Mouse (Mus musculus): ENCODE measurements around the gene Bcat1.
A peak's percentile ranks its signal among the peaks of the same experiment; 100 is the strongest.

Gene Bcat1

DNA sequence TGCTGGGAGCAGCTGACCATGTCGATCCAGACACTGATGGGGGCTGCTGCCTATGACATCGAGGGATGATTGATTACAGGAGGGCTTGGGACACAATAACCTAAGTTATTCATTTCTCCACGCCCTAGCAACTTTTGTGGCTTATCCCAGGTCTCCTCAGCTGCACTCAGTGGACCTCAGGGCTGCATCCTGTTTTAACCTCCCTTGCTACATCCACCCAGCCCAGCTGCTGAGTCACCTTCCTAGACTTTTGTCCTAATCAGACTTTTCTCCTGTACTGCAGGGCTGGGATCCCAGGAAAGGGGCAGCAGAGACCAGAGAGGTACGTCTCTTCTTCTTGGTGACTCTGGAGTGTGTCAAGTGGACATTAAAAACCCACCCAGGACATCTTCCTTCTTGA lies 19.9 kb downstream of the Bcat1 start:
- ATAC-seq (ENCODE audit: low TSS enrichment), result no peak

DNA sequence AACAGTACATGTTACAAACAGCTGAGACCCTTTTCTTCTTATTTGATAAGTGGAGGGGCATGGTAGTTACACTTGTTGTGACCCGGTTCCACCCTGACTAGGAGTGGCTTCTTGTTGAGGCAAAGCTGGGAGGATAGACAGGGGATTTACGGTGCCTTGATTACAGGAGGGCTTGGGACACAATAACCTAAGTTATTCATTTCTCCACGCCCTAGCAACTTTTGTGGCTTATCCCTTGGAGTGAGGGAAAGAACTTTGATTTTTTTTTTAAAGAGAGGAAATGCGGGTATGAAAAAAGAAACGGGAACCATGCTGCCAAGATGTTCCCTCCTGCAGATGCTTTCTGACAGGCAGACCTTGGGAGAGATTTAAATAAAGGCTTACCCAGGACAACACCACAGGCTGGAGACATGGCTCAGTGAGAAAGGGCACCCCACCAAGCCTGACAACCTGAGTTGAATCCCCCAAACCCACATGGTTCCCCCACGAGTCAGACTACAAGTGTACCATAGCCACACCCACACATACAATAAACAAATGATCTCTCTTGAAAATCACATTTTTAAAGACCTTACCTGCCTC lies 20.6 kb downstream of the Bcat1 start:
- no peak for ATAC-seq (ENCODE audit: low TSS enrichment)

DNA sequence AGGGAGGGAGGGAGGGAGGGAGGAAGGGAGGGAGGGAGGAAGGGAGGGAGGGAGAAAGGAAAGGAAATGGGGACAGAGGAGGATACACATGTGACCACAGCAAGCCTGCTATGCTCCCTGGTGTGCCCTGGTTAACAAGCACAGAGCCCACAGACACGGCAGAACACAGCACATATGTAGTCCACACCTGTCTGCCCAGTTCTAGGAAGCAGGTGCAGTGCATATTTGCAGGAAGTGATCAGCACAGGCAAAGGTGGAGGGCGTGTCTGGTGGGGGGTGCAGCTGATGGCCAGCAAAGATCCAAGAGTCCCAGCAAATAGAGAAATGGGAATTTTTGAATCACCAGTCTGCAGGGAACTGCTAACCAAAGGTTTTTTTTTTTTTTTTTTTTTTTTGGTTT lies 23.3 kb downstream of the Bcat1 start:
- no peak for ATAC-seq (ENCODE audit: low TSS enrichment)

DNA sequence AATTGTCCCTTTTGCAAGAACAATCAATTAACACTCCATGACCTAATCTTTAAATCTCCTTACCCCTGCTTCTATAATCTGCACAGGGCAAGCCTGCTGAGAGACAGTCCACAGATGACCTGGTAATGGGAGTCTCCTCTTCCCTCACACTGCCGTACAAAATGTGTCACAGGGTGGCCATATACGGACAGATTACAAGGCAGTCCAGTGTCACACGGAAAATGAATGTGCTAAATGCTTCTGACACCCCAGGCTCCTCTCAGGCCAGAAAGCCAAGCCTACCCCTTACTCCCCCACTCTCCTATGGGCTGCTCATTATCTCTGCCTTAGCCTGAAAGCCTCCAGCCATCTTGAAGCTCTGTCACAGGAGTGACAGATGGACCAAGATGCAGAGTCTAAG lies 25.1 kb downstream of the Bcat1 start:
- ATAC-seq (ENCODE audit: low TSS enrichment), result no peak

DNA sequence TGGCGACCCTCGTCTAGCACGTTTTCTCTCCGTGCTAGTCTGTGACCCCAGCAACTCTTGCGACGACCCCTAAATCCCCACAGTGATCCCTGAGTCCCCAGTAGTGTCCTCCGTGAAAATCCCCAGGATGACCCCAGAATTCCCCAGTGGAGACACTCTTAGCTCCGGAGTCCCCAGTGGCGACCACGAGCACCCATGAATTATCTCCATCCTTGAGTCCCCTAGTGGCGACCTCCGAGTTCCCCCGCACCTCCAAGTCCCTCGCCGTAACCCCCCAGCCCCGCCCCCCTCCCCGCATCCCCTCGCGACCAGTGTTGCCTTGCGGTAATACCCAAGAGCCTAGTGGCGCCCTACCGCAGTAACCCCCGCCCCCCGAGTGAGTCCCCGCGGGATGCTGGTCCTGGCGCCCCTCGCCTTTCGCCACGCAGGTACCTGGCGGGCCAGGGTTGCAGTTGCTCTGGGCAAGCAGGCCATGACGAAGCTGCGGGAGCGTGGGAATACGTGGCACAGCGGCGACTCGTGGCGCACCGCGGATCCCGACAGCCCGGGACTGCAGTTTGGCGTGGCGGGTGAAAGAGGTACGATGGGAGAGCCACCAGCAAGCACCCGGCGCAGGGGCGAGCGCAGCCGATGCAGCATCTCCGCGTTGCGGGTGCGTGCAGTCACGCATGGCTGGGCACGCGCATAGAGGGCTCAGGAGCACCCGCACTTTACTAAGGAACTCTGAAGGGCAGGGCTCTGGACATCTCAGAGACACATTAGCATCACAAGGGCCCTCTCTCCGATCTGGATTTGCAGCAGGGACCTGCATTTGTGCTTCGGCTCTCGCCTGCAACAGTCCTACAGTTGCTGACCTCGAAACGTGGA lies 27.6 kb downstream of the Bcat1 start:
- peak; percentile 67 for ATAC-seq (ENCODE audit: low TSS enrichment)

DNA sequence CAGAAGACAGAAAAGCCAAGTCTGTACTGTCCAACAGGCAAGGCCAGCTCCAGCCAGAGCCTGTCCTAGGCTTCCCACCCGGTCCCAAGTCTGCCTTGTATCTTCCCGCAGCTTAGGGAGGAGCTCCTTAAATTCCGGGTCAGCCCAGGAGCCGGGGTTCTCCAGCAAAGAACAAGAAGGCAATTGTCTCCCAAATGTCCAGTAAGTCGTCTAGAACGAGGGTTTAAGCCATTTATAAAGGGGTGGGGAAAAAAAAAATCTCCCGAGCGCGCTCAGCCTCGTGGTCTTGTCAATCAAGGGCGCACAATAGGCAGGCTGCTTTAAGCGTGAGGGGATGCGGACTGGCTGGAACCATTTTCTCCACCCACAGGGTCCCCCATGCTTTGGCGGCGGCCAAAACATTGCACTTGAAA lies 28.5 kb downstream of the Bcat1 start:
- peak; percentile 60 for ATAC-seq (ENCODE audit: low TSS enrichment)

DNA sequence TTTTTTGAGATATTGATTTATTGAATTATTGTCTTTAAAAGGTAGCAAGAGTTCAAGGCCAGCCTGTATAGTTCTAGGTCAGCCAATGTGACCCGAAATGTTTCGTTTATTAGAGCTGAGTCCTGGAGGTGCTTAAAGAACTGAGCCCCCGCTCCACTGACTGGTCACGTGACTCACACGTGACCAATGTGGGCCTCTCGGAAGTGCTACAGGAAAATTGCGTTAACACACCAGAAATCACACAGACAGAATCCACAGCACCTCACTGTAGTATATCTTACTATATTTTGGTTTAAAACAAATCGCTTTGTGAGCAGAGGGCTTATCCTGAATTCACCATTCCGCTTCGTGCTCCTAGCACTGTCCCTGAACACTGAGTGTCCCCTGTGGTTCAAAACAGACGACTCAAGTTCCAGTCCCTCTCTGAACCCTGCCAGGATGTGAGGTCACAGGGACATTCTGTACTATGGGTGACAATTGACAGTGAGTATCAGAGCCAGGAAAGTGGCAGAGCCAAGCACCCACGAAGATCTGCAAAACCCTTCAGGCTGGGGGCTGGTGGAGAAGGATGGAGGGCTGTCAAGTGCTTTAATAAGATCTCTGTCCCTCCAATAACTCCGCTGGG lies 29.6 kb downstream of the Bcat1 start:
- ATAC-seq (ENCODE audit: low TSS enrichment), result peak; percentile 17; the same call in 1 of the 2 replicates

DNA sequence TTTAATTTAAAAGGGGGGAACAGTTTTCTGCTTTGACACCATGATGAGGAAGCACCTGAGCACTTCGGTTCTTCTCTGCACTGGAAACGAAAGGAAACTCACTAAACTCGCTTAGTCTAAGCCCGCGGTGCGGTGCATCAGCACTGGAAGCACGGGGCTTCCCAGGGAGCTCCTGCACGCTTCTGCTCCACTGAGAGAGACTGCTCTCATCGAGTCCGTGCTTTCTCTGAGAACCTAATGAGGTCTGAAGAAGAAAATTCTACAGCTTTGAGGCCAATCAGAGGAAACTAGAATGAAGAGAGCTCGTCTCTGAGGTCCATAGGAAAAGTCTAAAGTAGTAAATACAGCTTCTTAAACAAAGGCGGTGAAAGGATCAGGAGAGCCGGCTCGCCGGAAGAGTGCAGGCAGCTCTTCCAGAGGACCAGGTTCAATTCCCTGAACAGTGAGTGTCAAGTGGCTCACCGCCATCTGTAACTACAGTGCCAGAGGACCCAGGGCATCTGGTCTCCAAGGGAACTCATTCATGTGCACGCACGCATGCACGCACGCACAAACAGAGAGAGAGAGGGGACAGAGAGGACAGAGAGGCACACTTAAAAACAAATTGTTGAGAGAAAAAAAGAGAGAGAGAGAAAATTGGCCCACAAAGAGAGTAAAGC lies 30.9 kb downstream of the Bcat1 start:
- ATAC-seq (ENCODE audit: low TSS enrichment), result no peak

DNA sequence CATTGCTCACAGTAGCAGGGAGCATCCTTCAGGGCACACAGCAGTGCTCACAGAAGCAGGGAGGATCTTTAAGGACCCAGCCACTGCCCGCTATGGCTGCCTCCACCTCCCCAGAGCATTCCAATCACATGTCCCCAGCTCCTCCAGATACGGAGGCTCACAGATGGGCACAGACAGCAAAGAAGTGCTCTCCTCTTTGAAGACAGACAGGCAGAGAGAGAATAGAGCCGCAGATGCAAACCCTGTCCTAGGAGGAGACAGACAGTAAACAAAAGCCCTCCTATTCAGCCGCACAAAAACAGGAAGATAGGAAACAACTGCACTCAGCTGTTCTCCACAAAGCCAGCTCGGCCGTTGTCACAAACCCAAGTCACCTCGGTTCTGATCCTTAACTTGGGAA lies 35.3 kb downstream of the Bcat1 start:
- 0 out of 2 replicates have a peak, but pooled peaks have one; percentile 22 for ATAC-seq (ENCODE audit: low TSS enrichment)

DNA sequence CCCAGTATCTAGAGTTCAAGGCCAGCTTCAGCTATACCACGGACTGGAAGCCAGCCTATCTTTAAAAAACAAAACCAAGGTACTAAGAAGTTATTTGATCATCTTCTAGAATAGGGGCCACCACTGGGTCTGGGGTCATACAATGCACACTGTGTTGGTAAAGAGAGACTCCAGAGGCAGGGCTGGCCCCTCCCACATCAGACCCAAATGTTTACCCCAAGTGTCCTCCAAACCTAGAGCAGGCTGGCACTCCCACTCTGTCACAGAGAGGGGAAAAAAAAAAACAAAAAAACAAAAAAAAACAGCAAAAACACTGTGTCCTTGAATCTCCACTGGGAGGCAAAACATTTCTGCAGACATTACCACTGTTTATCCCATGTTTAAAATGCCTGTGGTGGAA lies 38.4 kb downstream of the Bcat1 start:
- ATAC-seq (ENCODE audit: low TSS enrichment), result no peak

DNA sequence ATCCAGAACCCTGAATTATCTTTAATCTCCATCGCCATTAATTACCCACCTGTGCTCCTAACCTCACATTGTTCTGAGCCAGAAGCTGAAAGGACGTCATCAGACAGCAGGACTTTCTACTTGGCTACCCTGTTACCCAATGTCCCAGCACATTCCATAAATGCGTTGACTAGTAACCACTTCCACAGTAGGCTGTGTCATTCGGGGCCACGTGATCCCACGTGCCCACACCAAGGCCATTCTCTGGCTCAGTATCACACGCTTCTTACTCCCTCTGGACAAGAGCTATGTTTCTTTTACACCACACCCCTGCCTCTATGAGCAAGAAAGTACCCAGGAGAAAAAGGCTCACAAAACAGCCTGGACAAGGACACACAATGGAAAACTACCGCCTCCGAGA lies 40.6 kb downstream of the Bcat1 start:
- ATAC-seq (ENCODE audit: low TSS enrichment), result no peak

DNA sequence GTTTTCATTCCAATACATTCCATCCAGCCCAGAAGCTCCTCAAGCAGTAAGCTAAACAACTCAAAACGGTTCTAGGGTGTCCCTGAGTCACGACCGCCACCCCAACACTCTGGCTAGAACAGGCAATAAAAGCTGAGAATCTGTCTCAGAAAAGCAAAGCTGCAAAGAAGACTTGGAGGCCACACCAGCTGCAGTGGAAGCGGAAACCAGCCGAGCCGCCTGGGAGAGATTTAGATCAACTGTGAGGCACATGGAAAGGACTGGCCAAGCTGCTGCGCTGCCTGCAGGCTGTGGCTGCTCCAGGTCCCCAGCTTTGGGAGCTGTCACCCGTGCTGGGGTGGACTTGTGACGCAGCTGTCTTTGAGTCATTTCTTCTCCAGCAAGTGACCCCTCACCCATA lies 45.4 kb downstream of the Bcat1 start:
- ATAC-seq (ENCODE audit: low TSS enrichment), result peak; percentile 88

DNA sequence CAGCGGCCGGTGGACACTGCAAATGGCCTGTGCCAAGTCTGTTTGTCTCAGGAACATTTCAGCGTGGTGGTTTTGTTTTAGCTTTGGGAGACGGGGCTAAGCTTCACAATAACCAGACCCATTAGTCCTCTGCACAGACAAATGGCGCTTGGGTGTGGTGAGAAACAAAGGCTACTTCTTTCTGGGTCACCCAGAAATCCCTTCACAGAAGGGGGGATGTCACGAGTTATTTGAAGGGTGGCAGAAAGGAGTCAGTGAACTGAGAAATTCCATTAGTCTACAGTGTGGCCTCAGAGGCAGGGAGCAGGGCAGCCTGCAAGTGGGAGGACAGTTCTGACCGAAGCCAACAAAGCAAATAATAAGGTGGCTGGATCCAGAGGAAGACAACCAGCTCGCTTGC lies 52.0 kb downstream of the Bcat1 start:
- ATAC-seq (ENCODE audit: low TSS enrichment), result no peak

DNA sequence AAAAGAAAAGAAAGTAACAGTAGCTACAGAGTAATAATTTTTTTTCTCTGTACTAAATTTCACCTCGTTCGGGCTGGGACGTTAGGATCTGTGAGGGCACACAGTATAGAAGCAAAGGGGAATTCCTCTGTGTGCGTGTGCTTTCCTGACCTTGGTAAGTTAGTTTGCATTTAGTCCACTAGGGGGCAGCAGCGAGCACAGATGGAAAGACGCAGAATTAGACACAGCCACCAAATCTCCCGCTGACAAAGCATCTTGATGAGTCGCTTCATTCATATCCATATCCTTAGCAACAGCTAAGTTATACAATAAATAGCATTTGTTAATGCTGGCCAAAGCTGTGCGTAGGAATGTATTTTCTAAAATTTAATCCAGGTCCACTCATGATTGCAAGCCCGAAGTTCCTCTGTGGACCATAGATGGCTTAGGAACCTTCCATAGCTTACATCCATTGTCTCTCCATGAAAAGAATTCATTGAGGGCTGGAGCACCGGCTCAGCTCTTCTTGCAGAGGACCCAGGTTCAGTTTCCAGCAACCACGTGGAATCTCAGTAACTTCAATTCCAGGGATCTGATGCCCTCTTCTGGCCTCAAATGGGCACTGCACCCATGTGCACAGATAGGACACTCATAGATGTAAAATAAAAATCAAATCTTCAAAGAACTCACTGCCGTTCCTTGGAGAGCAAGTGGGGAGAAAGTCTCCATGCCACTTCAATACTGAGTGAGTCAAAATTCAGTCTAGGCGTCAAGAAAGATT lies 52.8 kb downstream of the Bcat1 start:
- peak; percentile 47 for ATAC-seq (ENCODE audit: low TSS enrichment)

DNA sequence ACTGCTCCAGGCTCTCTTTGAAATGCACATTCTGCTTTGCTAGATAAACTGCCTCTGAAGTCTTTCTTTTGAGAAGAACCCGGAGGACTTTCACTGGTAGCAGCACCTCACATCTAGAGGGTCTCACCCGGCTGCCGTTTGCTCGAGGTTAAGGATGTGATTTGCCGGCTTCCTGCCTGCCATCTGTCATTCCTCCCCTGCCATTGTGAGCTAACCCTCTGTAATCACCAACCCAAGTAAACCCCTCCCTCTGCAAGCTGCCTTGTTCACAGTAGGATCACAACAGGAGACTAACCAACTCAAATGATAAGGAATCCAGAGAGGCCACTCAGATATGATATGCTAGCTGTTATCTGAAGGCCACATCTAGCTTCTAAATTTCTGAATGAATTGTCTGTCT lies 53.6 kb downstream of the Bcat1 start:
- ATAC-seq (ENCODE audit: low TSS enrichment), result no peak

DNA sequence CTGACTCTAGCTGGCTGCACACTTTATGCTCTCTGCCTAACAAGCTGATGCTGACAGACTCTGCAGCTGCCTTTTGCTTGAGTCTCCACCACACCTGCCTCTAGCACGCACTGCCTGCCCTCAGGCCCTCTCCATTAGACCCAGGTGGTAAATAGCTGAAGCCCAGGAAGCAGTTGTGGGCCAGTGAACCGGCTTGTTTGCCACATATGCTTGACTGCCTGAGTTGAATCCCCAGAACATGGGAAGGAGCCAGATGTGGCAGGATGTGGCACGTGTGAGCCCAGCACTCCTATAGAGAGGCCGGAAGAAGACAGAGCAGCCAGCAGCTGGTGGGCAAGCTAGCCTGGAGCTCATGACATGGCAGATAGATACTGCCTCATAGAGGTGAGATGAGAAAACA lies 55.4 kb downstream of the Bcat1 start:
- no peak for ATAC-seq (ENCODE audit: low TSS enrichment)

DNA sequence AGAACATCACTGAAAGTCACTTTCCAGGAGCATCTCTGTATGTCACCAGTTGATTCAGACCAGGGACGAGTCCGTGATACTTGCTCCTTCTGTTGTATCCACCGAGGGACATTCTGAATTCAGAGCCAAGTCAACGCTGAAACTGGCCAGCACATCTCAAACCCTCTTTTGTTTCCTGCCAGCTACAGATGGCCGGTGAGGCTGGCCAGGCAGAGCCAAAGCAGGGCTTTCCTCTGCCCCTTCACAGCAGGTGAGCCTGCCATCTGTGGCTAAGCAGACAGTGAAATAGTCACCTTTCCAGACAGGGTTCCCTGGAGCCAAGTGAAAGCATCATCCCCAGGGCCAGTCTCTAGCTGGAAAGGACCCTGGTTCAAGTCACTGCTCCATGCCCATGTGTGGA lies 57.7 kb downstream of the Bcat1 start:
- ATAC-seq (ENCODE audit: low TSS enrichment), result no peak

DNA sequence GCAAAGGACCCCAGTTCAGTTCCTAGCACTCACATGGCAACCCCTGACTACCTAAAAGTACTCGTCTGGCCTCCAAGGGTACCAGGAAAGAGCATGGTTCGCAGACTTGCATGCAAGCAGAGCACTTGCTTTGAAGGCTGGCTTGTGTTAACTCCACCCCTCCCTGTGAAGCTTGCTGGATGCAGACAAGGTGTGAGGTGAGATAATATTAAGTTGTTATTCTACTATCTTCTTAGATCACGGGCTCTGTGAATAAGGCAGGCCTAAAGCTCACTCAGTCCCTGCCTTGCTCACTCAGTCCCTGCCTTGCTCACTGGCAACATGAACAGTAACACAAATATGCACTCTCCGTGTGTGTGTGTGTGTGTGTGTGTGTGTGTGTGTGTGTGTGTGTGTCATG lies 58.5 kb downstream of the Bcat1 start:
- no peak for ATAC-seq (ENCODE audit: low TSS enrichment)

DNA sequence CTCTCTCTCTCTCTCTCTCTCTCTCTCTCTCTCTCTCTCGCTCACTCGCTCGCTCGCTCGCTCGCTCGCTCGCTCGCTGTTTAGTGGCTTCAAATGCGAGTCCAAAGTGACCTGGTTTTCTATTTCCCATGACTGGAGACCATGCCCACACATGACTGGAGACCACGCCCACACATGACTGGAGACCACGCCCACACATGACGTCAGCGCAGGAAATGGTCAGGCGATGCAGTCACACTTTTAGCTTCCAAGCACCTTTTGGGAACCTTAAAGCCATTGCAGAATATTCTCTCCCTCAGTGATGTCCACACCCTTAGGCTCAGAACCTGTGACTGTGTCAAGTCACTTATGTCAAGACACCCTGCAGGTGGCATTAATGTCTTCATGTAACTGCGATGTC lies 59.3 kb downstream of the Bcat1 start:
- no peak for ATAC-seq (ENCODE audit: low TSS enrichment)

DNA sequence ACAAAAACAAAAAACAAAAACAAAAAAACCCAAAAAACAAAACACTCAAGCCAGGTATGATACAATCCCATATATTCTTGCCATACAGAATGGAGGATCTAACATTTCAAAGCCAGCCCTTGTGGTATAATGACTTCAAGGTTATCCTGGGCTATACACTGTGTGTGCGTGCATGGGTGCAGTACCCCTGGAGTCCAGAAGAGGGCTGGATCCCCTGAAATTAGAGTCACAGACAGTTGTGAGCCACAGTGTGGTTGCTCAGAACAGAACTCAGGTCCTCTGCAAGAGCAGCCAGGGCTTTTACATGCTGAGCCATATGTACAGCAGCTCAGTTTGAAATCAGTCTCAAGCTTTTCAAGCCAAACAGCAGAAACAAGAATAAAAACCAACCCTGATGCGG lies 61.0 kb downstream of the Bcat1 start:
- ATAC-seq (ENCODE audit: low TSS enrichment), result no peak

DNA sequence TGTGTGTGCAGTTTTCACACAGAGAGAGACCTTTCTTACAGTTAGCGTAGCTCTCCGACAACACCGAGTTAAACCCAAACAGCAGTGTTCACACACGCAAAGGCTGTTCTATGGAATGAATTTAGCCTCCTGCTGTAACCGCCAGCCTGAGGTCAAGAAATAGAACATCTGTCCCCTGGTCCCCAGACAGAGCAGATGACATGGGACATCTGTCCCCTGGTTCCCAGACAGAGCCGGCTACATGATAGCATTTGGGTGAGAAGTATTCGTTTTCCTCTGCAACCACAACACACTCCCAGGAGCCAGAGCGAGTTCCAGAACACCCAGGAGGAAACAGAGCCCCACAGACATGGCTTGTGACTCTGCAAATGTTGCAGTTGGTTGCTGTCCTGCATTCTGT lies 63.3 kb downstream of the Bcat1 start:
- peak; percentile 13; the same call in 1 of the 2 replicates for ATAC-seq (ENCODE audit: low TSS enrichment)

DNA sequence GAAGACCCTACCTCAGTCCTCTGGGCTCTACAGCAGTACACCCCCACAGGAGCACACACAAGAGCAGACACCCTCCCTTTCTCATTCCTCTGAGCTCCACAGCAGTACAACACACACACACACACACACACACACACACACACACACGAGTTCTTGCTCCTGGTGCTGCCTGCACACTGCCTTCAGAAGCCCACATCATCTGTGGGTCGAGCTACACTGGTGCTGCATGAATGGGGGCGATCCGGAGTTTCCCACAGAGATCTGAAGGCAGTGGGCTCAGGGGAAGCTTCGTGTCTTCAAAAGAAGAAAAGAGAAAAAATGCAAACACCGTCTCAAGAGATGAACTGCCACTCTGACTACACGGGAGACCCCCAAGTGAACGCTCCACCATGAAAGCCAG lies 64.8 kb downstream of the Bcat1 start:
- no peak for ATAC-seq (ENCODE audit: low TSS enrichment)

Data from frontal cortex, adult (tissue).